Mouse (Mus musculus): ENCODE results near the gene Lrsam1.

The Lrsam1 gene

DNA sequence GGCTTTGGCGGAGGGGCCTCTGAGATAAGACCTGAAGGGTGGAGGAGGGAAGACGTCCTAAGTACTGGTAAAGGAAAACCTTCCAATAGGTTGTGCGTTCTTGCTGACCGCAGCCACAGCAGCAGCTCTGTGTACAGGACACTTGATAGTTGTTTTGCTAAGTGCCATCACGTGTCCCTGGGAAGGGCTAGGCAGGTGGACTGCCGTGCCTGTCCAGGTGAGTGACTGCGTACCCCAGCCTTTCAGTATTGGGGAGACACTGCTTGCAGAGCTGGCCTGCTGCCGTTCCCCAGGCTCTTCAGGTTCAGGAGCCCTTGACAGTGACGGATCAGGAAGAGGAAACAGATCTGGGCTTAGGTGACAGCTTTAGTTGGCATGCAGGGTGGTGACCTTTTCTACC is 70.1 kb downstream of the Lrsam1 start:
- DNase-seq = no peak

DNA sequence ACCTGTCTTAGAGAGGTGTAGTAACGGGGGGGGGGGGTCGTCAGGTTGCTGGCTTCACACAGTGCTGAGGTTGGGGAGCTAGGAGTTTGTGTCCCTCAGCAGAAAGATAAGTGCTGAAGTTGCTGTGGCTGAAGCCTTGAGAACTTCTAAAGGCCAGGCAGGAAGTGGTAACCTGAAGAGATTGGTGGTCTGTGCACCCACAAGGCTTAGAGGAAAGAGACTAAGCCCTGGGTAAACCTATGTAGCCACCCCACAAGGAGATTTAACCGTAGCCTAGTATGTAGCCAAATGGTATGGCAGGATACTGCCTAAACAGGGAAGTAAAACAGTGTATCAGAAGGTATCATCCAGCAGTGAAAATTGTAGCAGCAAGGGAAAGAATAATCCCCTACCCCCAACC is 71.1 kb downstream of the Lrsam1 start:
- peak; percentile 19 for DNase-seq

- no peak for DNase-seq
These were observed 72.9 kb downstream of the Lrsam1 start for GRCm38 (mm10) chr2:32888551-32888950.

DNA sequence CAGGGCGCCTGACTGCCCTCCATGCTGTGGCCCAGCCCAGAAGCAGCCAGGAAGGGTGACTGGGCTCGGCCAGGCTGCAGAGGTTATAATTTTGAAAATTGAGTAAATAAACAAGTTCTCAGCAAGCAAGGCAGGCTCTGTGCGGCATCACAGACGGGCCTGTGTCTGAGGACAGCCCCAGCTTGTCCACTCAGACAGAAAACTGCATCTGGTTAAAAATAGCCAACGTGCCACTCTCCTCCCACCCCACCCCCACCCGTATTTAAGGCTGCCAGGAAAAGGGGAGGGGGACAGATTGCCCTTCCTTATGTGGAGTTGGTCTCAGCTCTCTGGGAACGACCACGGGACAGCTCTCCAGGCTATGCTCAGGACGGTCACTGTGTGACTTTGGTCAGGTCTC is 73.4 kb downstream of the Lrsam1 start:
- DNase-seq = no peak

GRCm38 (mm10) chr2:32884745-32885144 is 76.7 kb downstream of the Lrsam1 start:
- DNase-seq = no peak

GRCm38 (mm10) chr2:32882283-32883043 is 79.0 kb downstream of the Lrsam1 start:
- no peak for DNase-seq

- DNase-seq = no peak
These were observed 79.7 kb downstream of the Lrsam1 start for GRCm38 (mm10) chr2:32881723-32882122.

GRCm38 (mm10) chr2:32881054-32881453 is 80.4 kb downstream of the Lrsam1 start:
- no peak for DNase-seq

- no peak for DNase-seq
These were observed 81.8 kb downstream of the Lrsam1 start for GRCm38 (mm10) chr2:32879593-32879992.

GRCm38 (mm10) chr2:32878396-32878795 is 83.0 kb downstream of the Lrsam1 start:
- DNase-seq = no peak

GRCm38 (mm10) chr2:32877761-32878393 is 83.5 kb downstream of the Lrsam1 start:
- no peak for DNase-seq

- no peak for DNase-seq
These were observed 84.1 kb downstream of the Lrsam1 start for GRCm38 (mm10) chr2:32877303-32877702.

GRCm38 (mm10) chr2:32876490-32877302 is 84.7 kb downstream of the Lrsam1 start:
- DNase-seq = no peak

- peak; percentile 69 for DNase-seq
These were observed 85.5 kb downstream of the Lrsam1 start, which contains the start of gene Fam129b for GRCm38 (mm10) chr2:32875675-32876489. Gene Fam129b, plus strand, starts transcription at chr2:32876114.

Measured in thymus, postnatal 25 days (tissue).